ENCODE assay signal across 10 mouse cellular contexts in genomic region chr19:16903106-16903505, GRCm38 (mm10). TPM values are rescaled to one million over a fixed set of nuclear protein-coding genes. Genes with fewer than 3 reads are reported as not detected.
A peak's percentile ranks its signal among the peaks of the same experiment; 100 is the strongest.
DNase-seq lines count a peak whose midpoint lies in the region; ATAC-seq and TF ChIP-seq lines count a peak whose summit lies in the region.
"Had no signal": no experiment of that assay in that cellular context is flagged by ENCODE, and none has a peak within 500 bp of the region (broad histone marks: within the 10 kb centered on the region; RNA-seq: fewer than 3 reads in every experiment).

No protein-coding gene starts in this region.

- H3K4me1 ChIP-seq in MEL (ENCODE audit: control insufficient read depth in 1 of 2, insufficient read depth in 2 of 2, low read length in 2 of 2), result no peaks in the 10 kb centered on the region
- H3K4me1 ChIP-seq in bone marrow, adult 2 months (ENCODE audit: control insufficient read depth, insufficient read depth, low read length), result no peaks in the 10 kb centered on the region
- H3K4me1 ChIP-seq in lung, embryonic 14.5 days (ENCODE audit: insufficient read depth), result no peaks in the 10 kb centered on the region
- no peaks in the 10 kb centered on the region for H3K4me1 ChIP-seq in neural tube, embryonic 15.5 days
- H3K4me1 ChIP-seq in hindbrain, embryonic 12.5 days, result no peaks in the 10 kb centered on the region
- H3K4me1 ChIP-seq: embryonic facial prominence, embryonic 12.5 days; limb, embryonic 12.5 days had no signal

- H3K27ac ChIP-seq in layer of hippocampus, adult 2 months, result no peak overlapping the region
- no peak overlapping the region for H3K27ac ChIP-seq in MEL (ENCODE audit: control insufficient read depth, low read depth, low read length)
- H3K27ac ChIP-seq in bone marrow, adult 2 months (ENCODE audit: control insufficient read depth, insufficient read depth, low read depth, low read length, poor library complexity), result no peak overlapping the region
- no peak overlapping the region for H3K27ac ChIP-seq in lung, embryonic 14.5 days (ENCODE audit: low read depth)
- no peak overlapping the region for H3K27ac ChIP-seq in neural tube, embryonic 15.5 days (replicated peaks)
- H3K27ac ChIP-seq in hindbrain, embryonic 12.5 days, result no peak overlapping the region
- H3K27ac ChIP-seq: embryonic facial prominence, embryonic 12.5 days; limb, embryonic 12.5 days had no signal

- no peaks in the 10 kb centered on the region for H3K36me3 ChIP-seq in MEL (ENCODE audit: control insufficient read depth in 1 of 2, insufficient read depth in 2 of 2, low read length in 2 of 2)
- H3K36me3 ChIP-seq in lung, embryonic 14.5 days (ENCODE audit: insufficient read depth), result no peaks in the 10 kb centered on the region
- no peaks in the 10 kb centered on the region for H3K36me3 ChIP-seq in neural tube, embryonic 15.5 days
- H3K36me3 ChIP-seq in hindbrain, embryonic 12.5 days, result no peaks in the 10 kb centered on the region
- H3K36me3 ChIP-seq: embryonic facial prominence, embryonic 12.5 days; limb, embryonic 12.5 days had no signal

- H3K9me3 ChIP-seq in MEL (replicated peaks; ENCODE audit: insufficient read depth, low read length), result no peaks in the 10 kb centered on the region
- no peaks in the 10 kb centered on the region for H3K9me3 ChIP-seq in lung, embryonic 14.5 days (ENCODE audit: low read depth, low read length)
- no peaks in the 10 kb centered on the region for H3K9me3 ChIP-seq in neural tube, embryonic 15.5 days (replicated peaks)
- H3K9me3 ChIP-seq in hindbrain, embryonic 12.5 days (replicated peaks), result no peaks in the 10 kb centered on the region
- H3K9me3 ChIP-seq: embryonic facial prominence, embryonic 12.5 days; limb, embryonic 12.5 days had no signal

- no peak; the same call in 1 of the 2 replicates for TF ChIP-seq RAD21 in MEL (IDR thresholded peaks at IDR 0.05; ENCODE audit: low read depth, low read length)

- ATAC-seq in lung, embryonic 14.5 days (ENCODE audit: insufficient read depth), result no peak
- no peak for ATAC-seq in neural tube, embryonic 15.5 days (ENCODE audit: low FRiP score)
- no peak for ATAC-seq in hindbrain, embryonic 12.5 days (ENCODE audit: low FRiP score)

- H3K27me3 ChIP-seq in MEL (ENCODE audit: control insufficient read depth in 1 of 2, insufficient read depth in 2 of 2, low read length in 2 of 2), result no peaks in the 10 kb centered on the region; a peak in 1 of 4 replicates
- no peaks in the 10 kb centered on the region for H3K27me3 ChIP-seq in lung, embryonic 14.5 days (ENCODE audit: insufficient read depth, low read length)
- no peaks in the 10 kb centered on the region for H3K27me3 ChIP-seq in neural tube, embryonic 15.5 days (replicated peaks)
- no peaks in the 10 kb centered on the region for H3K27me3 ChIP-seq in hindbrain, embryonic 12.5 days
- H3K27me3 ChIP-seq: embryonic facial prominence, embryonic 12.5 days; limb, embryonic 12.5 days had no signal

- 43% methylated on average over 2 of the region's 2 CpGs for WGBS in bone marrow, adult 2 months
- 61% methylated on average over 2 of the region's 2 CpGs for WGBS in lung, embryonic 14.5 days
- 79% methylated on average over 2 of the region's 2 CpGs for WGBS in neural tube, embryonic 15.5 days
- WGBS in hindbrain, embryonic 12.5 days, result 85% methylated on average over 2 of the region's 2 CpGs

- no peak overlapping the region for H3K9ac ChIP-seq in MEL (ENCODE audit: control insufficient read depth, low read depth, low read length, poor library complexity, severe bottlenecking)
- no peak overlapping the region for H3K9ac ChIP-seq in lung, embryonic 14.5 days
- no peak overlapping the region for H3K9ac ChIP-seq in neural tube, embryonic 15.5 days (replicated peaks)
- H3K9ac ChIP-seq in hindbrain, embryonic 12.5 days, result no peak overlapping the region
- H3K9ac ChIP-seq: embryonic facial prominence, embryonic 12.5 days; limb, embryonic 12.5 days had no signal

- peak; percentile 65 for TF ChIP-seq CTCF in layer of hippocampus, adult 2 months (conservative IDR thresholded peaks at IDR 0.05)
- peak in 2 of 3 experiments; percentile 16; a peak in 2 of 6 replicates for TF ChIP-seq CTCF in MEL (IDR thresholded peaks at IDR 0.05 in 2 of 3, conservative IDR thresholded peaks at IDR 0.05 in 1 of 3; ENCODE audit: control insufficient read depth in 1 of 3, insufficient read depth in 1 of 3, low read depth in 2 of 3, low read length in 3 of 3, poor library complexity in 1 of 3, severe bottlenecking in 1 of 3)
- TF ChIP-seq CTCF in bone marrow, adult 2 months (IDR thresholded peaks at IDR 0.05; ENCODE audit: control insufficient read depth, insufficient read depth, low read length), result peak; percentile 28; the same call in 1 of the 2 replicates
- TF ChIP-seq CTCF in lung, embryonic 14.5 days (IDR thresholded peaks at IDR 0.05; ENCODE audit: low read depth), result peak; percentile 58

- TF ChIP-seq EP300 in MEL (IDR thresholded peaks at IDR 0.05; ENCODE audit: low read depth in 1 of 2, low read length in 2 of 2), result no peak

- TF ChIP-seq POLR2A in MEL (IDR thresholded peaks at IDR 0.05; ENCODE audit: control insufficient read depth in 1 of 2, insufficient read depth in 1 of 2, low read depth in 1 of 2, low read length in 2 of 2, poor library complexity in 1 of 2), result no peak
- TF ChIP-seq POLR2A in bone marrow, adult 2 months (IDR thresholded peaks at IDR 0.05; ENCODE audit: borderline replicate concordance, control insufficient read depth, low read depth, low read length), result no peak

- no peak for DNase-seq in layer of hippocampus, adult 2 months (ENCODE audit: low spot score in 2 of 2)
- DNase-seq in layer of hippocampus, postnatal 36 days, result no peak
- DNase-seq in MEL (ENCODE audit: low read depth, low spot score), result peak; percentile 2
- peak; percentile 10 for DNase-seq in lung, embryonic 14.5 days
- DNase-seq in frontal cortex, postnatal 25 days (ENCODE audit: low spot score in 2 of 2), result no peak

- H3K4me2 ChIP-seq in lung, embryonic 14.5 days, result no peak overlapping the region
- no peak overlapping the region for H3K4me2 ChIP-seq in neural tube, embryonic 15.5 days
- H3K4me2 ChIP-seq in hindbrain, embryonic 12.5 days (replicated peaks), result no peak overlapping the region
- H3K4me2 ChIP-seq: embryonic facial prominence, embryonic 12.5 days; limb, embryonic 12.5 days had no signal

- H3K4me3 ChIP-seq in layer of hippocampus, adult 2 months, result no peak overlapping the region
- H3K4me3 ChIP-seq in MEL (ENCODE audit: control insufficient read depth in 1 of 2, insufficient read depth in 1 of 2, low read depth in 2 of 2, low read length in 2 of 2), result no peak overlapping the region
- H3K4me3 ChIP-seq in bone marrow, adult 2 months (replicated peaks; ENCODE audit: control insufficient read depth, low read depth, low read length), result no peak overlapping the region
- no peak overlapping the region for H3K4me3 ChIP-seq in lung, embryonic 14.5 days (ENCODE audit: low read depth, low read length)
- H3K4me3 ChIP-seq in neural tube, embryonic 15.5 days (replicated peaks), result no peak overlapping the region
- no peak overlapping the region for H3K4me3 ChIP-seq in hindbrain, embryonic 12.5 days
- H3K4me3 ChIP-seq: embryonic facial prominence, embryonic 12.5 days; limb, embryonic 12.5 days had no signal

- H3K79me2 ChIP-seq in MEL (ENCODE audit: control insufficient read depth, insufficient read depth, low read length, poor library complexity), result no peaks in the 10 kb centered on the region

TF ChIP-seq in MEL, 35 proteins besides CTCF, POLR2A, EP300 and RAD21:
- TF ChIP-seq CHD2 (IDR thresholded peaks at IDR 0.05; ENCODE audit: low read length) (no peak), SMC3 (IDR thresholded peaks at IDR 0.05; ENCODE audit: low read depth, low read length) (0 out of 2 replicates have a peak, but pooled peaks have one; percentile 6)

RNA-seq across cellular contexts. Expression of gene Foxb2, which starts 29.5 kb away (rescaled TPM):
- not detected for total RNA-seq in layer of hippocampus, adult 2 months (2021)
- total RNA-seq in layer of hippocampus, postnatal 36 days (2021), result not detected
- total RNA-seq in MEL (2012; rRNA removed), result not detected in 2 replicates
- not detected for polyA plus RNA-seq in MEL (2012; ENCODE audit: insufficient read depth in 1 of 2, insufficient read length in 2 of 2, low read depth in 1 of 2, low replicate concordance in 2 of 2, missing spikeins in 1 of 2)
- polyA plus RNA-seq in bone marrow, adult 2 months (2011; ENCODE audit: insufficient read depth, insufficient read length, low replicate concordance, missing spikeins), result not detected in 2 replicates
- polyA plus RNA-seq in lung, embryonic 14.5 days (2014; fragmentation: Nextera tagmentation; extraction: Ambion mirVana), result not detected in 2 replicates
- not detected in 2 replicates for polyA plus RNA-seq in neural tube, embryonic 15.5 days (2015; fragmentation: Nextera tagmentation; extraction: Ambion mirVana)
- 2.6 and 3.2 TPM in 2 replicates for polyA plus RNA-seq in hindbrain, embryonic 12.5 days (2016; fragmentation: Nextera tagmentation; extraction: Ambion mirVana)
- polyA plus RNA-seq: limb, embryonic 12.5 days had no signal

RNA-seq across cellular contexts. Expression of gene Prune2, which starts 52.8 kb away (rescaled TPM):
- total RNA-seq in layer of hippocampus, adult 2 months (2021), result 10 to 100 TPM; 73.5 to 73.9 TPM
- 10 to 100 TPM; 69.1 to 70.3 TPM for total RNA-seq in layer of hippocampus, postnatal 36 days (2021)
- total RNA-seq in MEL (2012; rRNA removed), result not detected in 2 replicates
- polyA plus RNA-seq in MEL (2012; ENCODE audit: insufficient read depth in 1 of 2, insufficient read length in 2 of 2, low read depth in 1 of 2, low replicate concordance in 2 of 2, missing spikeins in 1 of 2), result not detected
- 1.3 and 3.3 TPM in 2 replicates for polyA plus RNA-seq in bone marrow, adult 2 months (2011; ENCODE audit: insufficient read depth, insufficient read length, low replicate concordance, missing spikeins)
- 1.4 and 1.9 TPM in 2 replicates for polyA plus RNA-seq in lung, embryonic 14.5 days (2014; fragmentation: Nextera tagmentation; extraction: Ambion mirVana)
- polyA plus RNA-seq in neural tube, embryonic 15.5 days (2015; fragmentation: Nextera tagmentation; extraction: Ambion mirVana), result 9.5 and 11.5 TPM in 2 replicates
- 3.3 and 3.7 TPM in 2 replicates for polyA plus RNA-seq in hindbrain, embryonic 12.5 days (2016; fragmentation: Nextera tagmentation; extraction: Ambion mirVana)

Comparison
In these comparisons a context has a peak if more than half of its experiments do, and no peak if none do; other contexts are left out.
1. DNase-seq: peak in MEL (single experiment) and lung, embryonic 14.5 days (single experiment); none in layer of hippocampus, adult 2 months (0 of 2), layer of hippocampus, postnatal 36 days (0 of 2) and frontal cortex, postnatal 25 days (0 of 2).
2. Peak in every context shown above with its lines, with median percentiles within 50 percentile points of each other: CTCF ChIP-seq.